Mouse (Mus musculus): ENCODE results near the gene Zfp217. TPM values are rescaled to one million over a fixed set of nuclear protein-coding genes. Genes with fewer than 3 reads are reported as not detected.

The Zfp217 gene
- total and polyA plus RNA-seq, 3 experiments = 5.2 to 9.4 (median 8.9) TPM

DNA sequence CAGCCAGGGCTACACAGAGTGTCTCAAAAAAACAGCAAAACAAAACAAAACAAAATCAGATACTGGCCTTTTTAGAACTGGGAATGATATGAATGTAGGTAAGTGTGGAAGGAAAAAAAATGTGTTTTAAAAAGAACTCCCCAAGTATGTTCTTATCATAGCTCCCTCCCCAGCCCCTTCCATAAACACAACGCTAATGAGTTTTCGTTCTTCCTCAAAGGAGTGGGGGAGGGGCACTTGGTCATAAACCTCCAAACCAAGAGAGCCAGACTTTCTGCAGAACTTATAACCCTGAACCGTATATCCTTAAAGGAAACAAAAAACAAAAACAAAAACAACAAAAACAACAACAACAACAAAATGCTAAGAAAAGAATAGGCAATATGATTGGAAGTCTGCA lies 4.0 kb downstream of the Zfp217 start:
- Histone ChIP-seq H3K27me3 (ENCODE audit: control insufficient read depth, insufficient read depth, low read length) (no peaks in the 10 kb centered on the region), H3K4me1 (ENCODE audit: control insufficient read depth, insufficient read depth, low read length) (peaks cover 3% of the 10 kb centered on the region), H3K79me2 (replicated peaks; ENCODE audit: control insufficient read depth, insufficient read depth, low read length) (no peaks in the 10 kb centered on the region), H3K36me3 (ENCODE audit: control insufficient read depth, insufficient read depth, low read length) (0 out of 2 replicates have a peak, but pooled peaks cover 2% of the 10 kb centered on the region), H3K4me3 (no peak overlapping the region), H3K9ac (ENCODE audit: low read depth, low read length) (no peak overlapping the region), H3K27ac (no peak overlapping the region)
- TF ChIP-seq POLR2A (IDR thresholded peaks at IDR 0.05; ENCODE audit: insufficient read depth, low read depth, low read length) (no peak), CTCF (IDR thresholded peaks at IDR 0.05) (no peak), EP300 (IDR thresholded peaks at IDR 0.05; ENCODE audit: insufficient read depth, low read depth, low read length) (no peak)
- no peak for DNase-seq
- intact Hi-C loops (cut with DNase I) = no loop called here
- WGBS = 31% methylated on average over 3 of the region's 3 CpGs

DNA sequence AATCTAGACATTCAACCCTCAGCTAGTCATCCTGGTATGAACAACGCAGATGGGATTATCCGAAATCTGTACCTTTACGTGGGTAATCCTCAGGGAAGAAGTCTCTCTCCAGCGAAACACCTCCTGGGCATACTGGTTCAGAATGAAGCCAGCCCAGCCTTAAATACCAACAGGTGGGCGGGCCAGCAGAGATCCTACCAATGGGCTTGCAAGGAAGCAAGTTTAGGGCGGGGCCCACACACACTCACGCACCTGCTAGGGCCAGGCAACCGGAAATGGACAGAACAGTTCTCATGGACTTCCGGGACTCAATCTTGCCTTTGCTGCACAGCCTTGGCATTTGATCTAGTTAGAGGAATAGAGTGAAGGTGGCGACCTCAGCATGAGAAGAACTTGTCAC lies 5.4 kb downstream of the Zfp217 start:
- Histone ChIP-seq H3K27ac (no peak overlapping the region), H3K79me2 (replicated peaks; ENCODE audit: control insufficient read depth, insufficient read depth, low read length) (no peaks in the 10 kb centered on the region), H3K4me3 (no peak overlapping the region), H3K4me1 (ENCODE audit: control insufficient read depth, insufficient read depth, low read length) (no peaks in the 10 kb centered on the region; the same call in 1 of the 2 replicates), H3K36me3 (ENCODE audit: control insufficient read depth, insufficient read depth, low read length) (0 out of 2 replicates have a peak, but pooled peaks cover 2% of the 10 kb centered on the region), H3K27me3 (ENCODE audit: control insufficient read depth, insufficient read depth, low read length) (no peaks in the 10 kb centered on the region), H3K9ac (ENCODE audit: low read depth, low read length) (no peak overlapping the region)
- TF ChIP-seq CTCF (IDR thresholded peaks at IDR 0.05) (no peak), POLR2A (IDR thresholded peaks at IDR 0.05; ENCODE audit: insufficient read depth, low read depth, low read length) (no peak), EP300 (IDR thresholded peaks at IDR 0.05; ENCODE audit: insufficient read depth, low read depth, low read length) (no peak)
- WGBS = 91% methylated on average over 10 of the region's 10 CpGs
- no peak for DNase-seq
- intact Hi-C loops (cut with DNase I) = no loop called here

GRCm38 (mm10) chr2:170141481-170141880 lies 6.4 kb downstream of the Zfp217 start:
- intact Hi-C loops (cut with DNase I) = no loop called here
- no peaks in the 10 kb centered on the region for H3K36me3 ChIP-seq (ENCODE audit: control insufficient read depth, insufficient read depth, low read length)
- WGBS = 94% methylated on average over 5 of the region's 5 CpGs
- TF ChIP-seq EP300 (IDR thresholded peaks at IDR 0.05; ENCODE audit: insufficient read depth, low read depth, low read length) (no peak), POLR2A (IDR thresholded peaks at IDR 0.05; ENCODE audit: insufficient read depth, low read depth, low read length) (no peak), CTCF (IDR thresholded peaks at IDR 0.05) (no peak)
- no peaks in the 10 kb centered on the region for H3K27me3 ChIP-seq (ENCODE audit: control insufficient read depth, insufficient read depth, low read length)
- no peak for DNase-seq
- no peaks in the 10 kb centered on the region for H3K4me1 ChIP-seq (ENCODE audit: control insufficient read depth, insufficient read depth, low read length)
- no peak overlapping the region for H3K27ac ChIP-seq
- H3K9ac ChIP-seq (ENCODE audit: low read depth, low read length) = no peak overlapping the region
- H3K4me3 ChIP-seq = no peak overlapping the region
- H3K79me2 ChIP-seq (replicated peaks; ENCODE audit: control insufficient read depth, insufficient read depth, low read length) = no peaks in the 10 kb centered on the region

DNA sequence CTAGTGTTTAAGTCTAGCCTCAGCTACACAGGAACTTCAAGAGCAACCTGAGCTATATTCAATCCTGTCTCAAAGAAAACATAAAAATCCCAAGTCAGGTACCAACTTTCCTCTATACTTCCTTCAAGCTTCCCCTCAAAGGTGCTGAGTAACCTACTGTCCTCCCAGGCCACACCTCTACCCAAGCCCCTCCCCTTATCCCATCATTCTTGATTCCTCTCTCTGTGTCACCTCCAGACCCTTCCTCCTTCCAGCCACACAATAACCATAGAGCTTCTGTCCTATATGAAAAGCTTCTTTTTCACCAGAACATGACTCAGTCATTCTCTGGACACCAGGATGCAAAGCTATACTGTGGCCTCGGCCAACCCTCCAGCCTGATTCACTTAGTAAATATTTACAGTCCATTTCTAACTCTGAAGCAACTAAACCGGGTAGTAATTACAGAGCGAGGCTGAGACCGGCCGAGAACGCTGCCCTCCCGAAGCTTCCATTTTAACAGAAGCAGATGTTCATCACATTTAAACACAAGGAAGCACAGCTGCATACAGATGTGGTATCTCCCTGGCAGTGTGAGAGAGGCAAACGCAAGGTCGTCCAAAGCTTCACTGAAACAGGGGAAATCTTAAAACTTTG lies 8.4 kb downstream of the Zfp217 start:
- no peaks in the 10 kb centered on the region for H3K4me1 ChIP-seq (ENCODE audit: control insufficient read depth, insufficient read depth, low read length)
- H3K36me3 ChIP-seq (ENCODE audit: control insufficient read depth, insufficient read depth, low read length) = no peaks in the 10 kb centered on the region
- H3K9ac ChIP-seq (ENCODE audit: low read depth, low read length) = no peak overlapping the region
- H3K4me3 ChIP-seq = no peak overlapping the region
- H3K27ac ChIP-seq = no peak overlapping the region
- H3K79me2 ChIP-seq (replicated peaks; ENCODE audit: control insufficient read depth, insufficient read depth, low read length) = no peaks in the 10 kb centered on the region
- WGBS = 69% methylated on average over 9 of the region's 9 CpGs
- DNase-seq = no peak
- no peak for TF ChIP-seq CTCF (IDR thresholded peaks at IDR 0.05)
- TF ChIP-seq POLR2A (IDR thresholded peaks at IDR 0.05; ENCODE audit: insufficient read depth, low read depth, low read length) = no peak
- TF ChIP-seq EP300 (IDR thresholded peaks at IDR 0.05; ENCODE audit: insufficient read depth, low read depth, low read length) = no peak
- H3K27me3 ChIP-seq (ENCODE audit: control insufficient read depth, insufficient read depth, low read length) = no peaks in the 10 kb centered on the region
- intact Hi-C loops (cut with DNase I) = no loop called here

GRCm38 (mm10) chr2:170136928-170137327 lies 11.0 kb downstream of the Zfp217 start:
- no peak overlapping the region for H3K9ac ChIP-seq (ENCODE audit: low read depth, low read length)
- H3K27me3 ChIP-seq (ENCODE audit: control insufficient read depth, insufficient read depth, low read length) = no peaks in the 10 kb centered on the region
- no peaks in the 10 kb centered on the region for H3K79me2 ChIP-seq (replicated peaks; ENCODE audit: control insufficient read depth, insufficient read depth, low read length)
- intact Hi-C loops (cut with DNase I) = no loop called here
- no peak overlapping the region for H3K27ac ChIP-seq
- no peak for DNase-seq
- H3K4me1 ChIP-seq (ENCODE audit: control insufficient read depth, insufficient read depth, low read length) = peaks cover under 1% of the 10 kb centered on the region; the same call in 1 of the 2 replicates
- no peak overlapping the region for H3K4me3 ChIP-seq
- WGBS = 39% methylated on average over 3 of the region's 3 CpGs
- no peak for TF ChIP-seq POLR2A (IDR thresholded peaks at IDR 0.05; ENCODE audit: insufficient read depth, low read depth, low read length)
- TF ChIP-seq CTCF (IDR thresholded peaks at IDR 0.05) = no peak
- TF ChIP-seq EP300 (IDR thresholded peaks at IDR 0.05; ENCODE audit: insufficient read depth, low read depth, low read length) = no peak
- no peaks in the 10 kb centered on the region for H3K36me3 ChIP-seq (ENCODE audit: control insufficient read depth, insufficient read depth, low read length)

GRCm38 (mm10) chr2:170135820-170136219 lies 12.1 kb downstream of the Zfp217 start:
- WGBS = 93% methylated on average over 6 of the region's 6 CpGs
- TF ChIP-seq CTCF (IDR thresholded peaks at IDR 0.05) (no peak), EP300 (IDR thresholded peaks at IDR 0.05; ENCODE audit: insufficient read depth, low read depth, low read length) (no peak), POLR2A (IDR thresholded peaks at IDR 0.05; ENCODE audit: insufficient read depth, low read depth, low read length) (no peak)
- peaks cover 3% of the 10 kb centered on the region; the same call in 1 of the 2 replicates for H3K4me1 ChIP-seq (ENCODE audit: control insufficient read depth, insufficient read depth, low read length)
- H3K9ac ChIP-seq (ENCODE audit: low read depth, low read length) = no peak overlapping the region
- no peak for DNase-seq
- H3K27me3 ChIP-seq (ENCODE audit: control insufficient read depth, insufficient read depth, low read length) = no peaks in the 10 kb centered on the region
- no peaks in the 10 kb centered on the region for H3K79me2 ChIP-seq (replicated peaks; ENCODE audit: control insufficient read depth, insufficient read depth, low read length)
- no peak overlapping the region for H3K4me3 ChIP-seq
- H3K27ac ChIP-seq = no peak overlapping the region
- no peaks in the 10 kb centered on the region for H3K36me3 ChIP-seq (ENCODE audit: control insufficient read depth, insufficient read depth, low read length)
- intact Hi-C loops (cut with DNase I) = loop anchor here (2.0 kb wide), 1 partner anchor 19 kb away; no protein-coding TSS in a partner anchor

All from heart, adult 2 months (tissue).